Mouse (Mus musculus) MEL (cell line): ENCODE data around the gene Wasl.

Source experiments
- CTCF ChIP-seq, 3 experiments: IDR thresholded peaks in 2 of 3; conservative IDR thresholded peaks in 1 of 3; 2 replicates each; pipeline ENCODE4 v1.5.1; 2011 to 2012; ENCODE audit warnings: low read length in 3 of 3, low read depth in 2 of 3, mild to moderate bottlenecking in 2 of 3, improper control_type of control experiment in 1 of 3, inconsistent platforms in 1 of 3, mixed read lengths in 1 of 3, moderate library complexity in 1 of 3; ENCODE audit not compliant: control insufficient read depth in 1 of 3, insufficient read depth in 1 of 3, poor library complexity in 1 of 3, severe bottlenecking in 1 of 3
- E2F4 ChIP-seq: IDR thresholded peaks from 2 replicates; pipeline ENCODE4 v1.6.1; 2011; ENCODE audit warnings: low read depth, low read length, improper control_type of control experiment, borderline replicate concordance
- ETS1 ChIP-seq: IDR thresholded peaks from 2 replicates; pipeline ENCODE4 v1.6.1; 2012; ENCODE audit warnings: low read depth, mild to moderate bottlenecking, inconsistent platforms, low read length, improper control_type of control experiment, moderate library complexity
- HCFC1 ChIP-seq: IDR thresholded peaks from 2 replicates; pipeline ENCODE4 v1.6.1; 2012; ENCODE audit warnings: low read depth, mild to moderate bottlenecking, inconsistent platforms, low read length, improper control_type of control experiment, moderate library complexity
- MAFK ChIP-seq: IDR thresholded peaks from 2 replicates; pipeline ENCODE4 v1.6.1; 2011; ENCODE audit warnings: low read depth, mild to moderate bottlenecking, low read length, improper control_type of control experiment, borderline replicate concordance
- MEF2A ChIP-seq: IDR thresholded peaks from 2 replicates; pipeline ENCODE4 v1.6.1; 2014; ENCODE audit warnings: low read depth, mild to moderate bottlenecking, inconsistent platforms, low read length, improper control_type of control experiment; ENCODE audit not compliant: poor library complexity, insufficient replicate concordance, severe bottlenecking; ENCODE audit errors: extremely low read depth
- NRF1 ChIP-seq: IDR thresholded peaks from 2 replicates; pipeline ENCODE4 v1.6.1; 2014; ENCODE audit warnings: low read depth, mild to moderate bottlenecking, inconsistent platforms, low read length, improper control_type of control experiment, moderate library complexity; ENCODE audit not compliant: poor library complexity, insufficient read depth, severe bottlenecking
- POLR2A ChIP-seq, 2 experiments: IDR thresholded peaks; 2 replicates each; pipeline ENCODE4 v1.6.1; 2011 to 2012; ENCODE audit warnings: low read length in 2 of 2, mild to moderate bottlenecking in 2 of 2, control low read depth in 1 of 2, improper control_type of control experiment in 1 of 2, low read depth in 1 of 2, moderate library complexity in 1 of 2; ENCODE audit not compliant: control insufficient read depth in 1 of 2, insufficient read depth in 1 of 2, poor library complexity in 1 of 2
- POLR2AphosphoS2 ChIP-seq: IDR thresholded peaks from 2 replicates; pipeline ENCODE4 v1.6.1; 2011; ENCODE audit warnings: low read length, improper control_type of control experiment
- USF1 ChIP-seq: IDR thresholded peaks from 2 replicates; pipeline ENCODE4 v1.6.1; 2014; ENCODE audit warnings: low read depth, mild to moderate bottlenecking, inconsistent platforms, low read length, improper control_type of control experiment, moderate library complexity

DNA sequence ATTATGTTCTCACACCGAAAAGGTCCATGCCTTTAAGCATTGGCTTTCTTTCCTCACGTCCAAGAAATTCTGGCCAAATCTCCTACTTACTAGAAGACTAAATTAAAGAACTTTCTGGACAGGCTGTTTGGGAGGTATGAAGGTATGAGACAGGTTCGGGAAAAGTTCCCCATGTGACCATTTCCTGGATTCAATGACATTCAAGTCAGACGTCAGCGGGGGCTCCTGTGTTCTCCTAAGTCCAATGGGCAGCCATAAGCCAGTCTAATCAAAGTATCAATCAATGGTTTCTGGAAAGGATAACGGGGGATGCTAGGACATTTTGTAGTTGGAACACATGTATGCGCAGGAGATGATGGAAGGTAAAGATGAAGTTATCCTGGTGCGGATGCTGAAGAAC is 59.2 kb downstream of the Wasl start:
- TF ChIP-seq POLR2AphosphoS2 (no peak), CTCF (IDR thresholded peaks at IDR 0.05 in 2 of 3, conservative IDR thresholded peaks at IDR 0.05 in 1 of 3; ENCODE audit: control insufficient read depth in 1 of 3, insufficient read depth in 1 of 3, low read depth in 2 of 3, low read length in 3 of 3, poor library complexity in 1 of 3, severe bottlenecking in 1 of 3) (no peak), HCFC1 (no peak), NRF1 (no peak), USF1 (no peak), POLR2A (IDR thresholded peaks at IDR 0.05; ENCODE audit: control insufficient read depth in 1 of 2, insufficient read depth in 1 of 2, low read depth in 1 of 2, low read length in 2 of 2, poor library complexity in 1 of 2) (no peak), MEF2A (no peak), E2F4 (no peak), ETS1 (no peak), MAFK (no peak)
